Mouse (Mus musculus) adrenal gland, postnatal 10 days (tissue): ENCODE results near the gene Sash3. TPM values are rescaled to one million over a fixed set of nuclear protein-coding genes. Genes with fewer than 3 reads are reported as not detected.

Source experiments
- DNase-seq: peaks from one replicate; pipeline ENCODE4 v3.0.0; 2021; ENCODE audit warnings: mixed read lengths
- total RNA-seq, 2 experiments: library from RNA; stranded (reverse); gene quantifications; 2 replicates each; pipeline ENCODE4 v1.2.3; 2021

Gene Sash3
- total RNA-seq, 2 experiments from 2014 or later, result 4.7 to 5.3 TPM

- no peak for DNase-seq
Measured at GRCm38 (mm10) chrX:48140286-48140877, 5.9 kb upstream of the Sash3 start.

GRCm38 (mm10) chrX:48141481-48141880, 4.8 kb upstream of the Sash3 start:
- DNase-seq, result no peak

GRCm38 (mm10) chrX:48143415-48144335, 2.6 kb upstream of the Sash3 start:
- DNase-seq, result peak; percentile 26

DNA sequence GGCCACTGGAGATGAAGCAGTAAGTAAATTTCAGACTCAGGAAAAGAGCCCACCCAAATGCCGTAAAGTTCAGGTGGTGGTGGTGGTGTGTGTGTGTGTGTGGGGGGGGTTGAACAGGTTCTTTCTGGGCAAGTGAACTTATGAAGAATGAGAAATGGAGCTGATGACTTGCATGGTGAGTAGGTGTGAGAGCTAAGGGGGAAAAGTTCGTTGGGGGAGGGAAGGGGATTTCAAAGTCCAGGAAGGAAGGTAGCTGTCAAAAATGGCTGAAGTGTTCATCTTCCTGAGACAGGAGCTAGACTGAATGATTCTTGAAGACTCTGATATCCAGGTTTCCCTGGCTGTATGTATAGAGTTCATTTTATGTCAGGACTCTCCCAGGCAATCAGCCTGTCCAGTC, 990 bp downstream of the Sash3 start:
- DNase-seq, result no peak

DNA sequence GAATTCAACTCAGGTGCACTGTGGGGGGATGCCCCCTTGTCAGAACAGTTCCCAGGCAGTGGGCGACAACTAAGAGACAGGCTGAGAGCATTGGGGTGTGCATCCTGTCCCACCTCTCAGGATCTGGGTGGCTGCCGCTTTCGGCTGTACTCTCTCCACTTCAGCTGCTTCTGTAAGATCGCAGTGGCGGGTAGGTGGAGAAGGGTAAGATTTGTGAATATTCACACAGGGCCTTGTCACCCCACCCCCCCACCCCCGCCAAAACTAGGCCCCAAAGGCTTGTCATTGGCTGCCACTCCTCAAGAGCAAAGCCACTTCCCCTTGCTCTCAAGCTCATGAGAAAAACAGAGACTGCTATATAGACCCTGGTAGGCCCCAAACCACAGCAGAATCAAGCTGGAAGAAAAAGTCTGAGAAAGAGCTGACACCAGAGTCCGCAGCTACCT, 1.5 kb downstream of the Sash3 start:
- DNase-seq, result no peak

DNA sequence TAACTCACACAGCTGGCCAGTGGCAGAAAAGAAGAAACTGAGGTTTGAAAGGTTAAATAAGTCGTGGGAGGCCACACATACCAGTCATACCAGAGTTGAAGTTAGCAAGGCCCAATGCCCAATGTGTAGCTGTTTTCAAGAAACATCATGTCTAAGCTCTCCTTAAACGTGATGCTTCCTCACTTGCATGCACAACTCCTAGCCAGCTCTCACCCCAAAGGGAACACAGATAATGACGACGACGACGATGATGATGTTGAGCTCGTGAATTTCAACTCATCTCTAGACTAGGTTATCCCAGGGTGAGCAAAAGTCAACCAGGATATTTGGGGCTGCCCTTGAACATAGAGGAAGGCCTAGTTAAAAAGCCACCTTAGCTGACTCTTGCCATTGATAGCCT, 5.9 kb downstream of the Sash3 start:
- no peak for DNase-seq

DNA sequence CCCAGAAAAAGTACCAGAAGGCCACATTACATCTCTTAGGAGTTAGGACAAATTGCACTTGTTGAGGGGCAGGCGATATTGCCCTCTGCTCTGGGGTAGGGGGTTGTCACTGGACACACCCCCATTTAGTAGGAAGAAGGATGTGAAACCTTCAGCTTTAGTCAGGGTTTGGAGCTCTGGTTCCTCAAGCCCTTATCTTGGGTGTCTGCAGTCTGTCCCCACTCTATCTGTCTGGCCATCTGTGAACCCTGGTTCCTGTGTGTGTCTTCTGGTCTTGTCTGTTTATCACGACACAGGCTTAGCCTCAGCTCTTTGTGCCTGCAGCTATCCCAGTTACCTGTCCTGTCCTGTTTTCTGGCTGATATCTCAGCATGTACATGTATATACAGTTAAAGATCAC, 7.2 kb downstream of the Sash3 start:
- no peak for DNase-seq

- DNase-seq, result no peak
Measured at GRCm38 (mm10) chrX:48153949-48154348, 7.7 kb downstream of the Sash3 start.

DNA sequence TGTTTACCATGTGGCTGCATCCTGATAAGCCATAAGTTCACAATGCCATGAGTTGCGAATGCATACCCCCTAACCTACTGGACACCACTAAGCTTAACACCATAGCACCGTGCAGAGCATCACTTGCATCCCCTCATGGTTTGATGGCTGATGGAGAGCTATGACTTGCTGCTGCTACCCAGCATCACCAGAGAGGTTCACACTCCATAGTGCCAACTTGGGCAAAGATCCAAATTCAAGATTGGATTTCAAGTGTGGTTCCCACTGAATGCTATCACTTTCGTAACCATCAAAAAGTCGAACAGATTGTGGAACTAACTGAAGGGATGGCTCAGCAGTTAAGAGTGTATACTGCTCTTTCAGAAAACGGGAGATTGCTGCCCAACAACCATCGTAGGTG, 9.3 kb downstream of the Sash3 start:
- no peak for DNase-seq

GRCm38 (mm10) chrX:48157396-48157795, 11.2 kb downstream of the Sash3 start:
- DNase-seq, result no peak

GRCm38 (mm10) chrX:48158229-48158919, 12.1 kb downstream of the Sash3 start:
- no peak for DNase-seq

- DNase-seq, result no peak
Measured at GRCm38 (mm10) chrX:48169892-48170291, 23.7 kb downstream of the Sash3 start.

- no peak for DNase-seq
Measured at GRCm38 (mm10) chrX:48170368-48170767, 24.1 kb downstream of the Sash3 start.

DNA sequence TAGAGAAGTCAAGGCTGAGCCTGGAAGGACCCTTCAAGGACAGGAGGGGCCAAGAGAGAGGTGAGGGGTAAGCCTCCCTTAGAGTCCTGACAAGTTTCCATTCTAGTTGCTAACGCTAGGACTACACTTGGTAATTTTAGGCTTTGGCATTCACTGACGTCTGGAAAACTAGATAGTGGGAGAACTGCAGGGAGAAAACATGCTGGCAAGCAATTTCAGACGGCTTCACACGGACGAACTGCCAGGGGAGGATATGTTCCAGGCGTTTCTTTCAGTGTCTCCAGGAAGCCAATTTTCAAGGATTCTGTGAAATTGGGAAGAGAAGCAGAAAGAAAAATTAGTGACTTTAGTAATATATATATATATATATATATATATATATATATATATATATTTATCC, 35.6 kb downstream of the Sash3 start:
- DNase-seq, result no peak

GRCm38 (mm10) chrX:48184703-48185102, 38.5 kb downstream of the Sash3 start:
- DNase-seq, result no peak

DNA sequence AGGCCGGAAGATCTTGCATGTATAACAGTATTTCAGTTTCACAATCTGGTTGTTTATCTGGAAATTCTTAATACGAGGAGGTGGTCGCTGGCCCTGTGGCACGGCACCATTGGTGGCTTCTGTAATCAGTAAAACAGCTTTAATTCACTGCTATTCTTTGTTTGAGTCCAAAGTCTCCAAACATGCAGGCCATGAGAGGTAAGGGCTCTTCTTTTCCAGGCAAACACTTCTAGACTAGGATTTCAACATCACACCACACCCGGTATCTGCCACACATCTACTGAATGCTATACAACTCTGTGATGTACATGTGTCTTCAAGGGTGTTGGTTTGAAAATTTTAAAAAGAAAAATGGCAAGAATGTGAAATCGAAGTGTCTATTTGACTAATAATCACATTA, 45.0 kb downstream of the Sash3 start:
- no peak for DNase-seq

DNA sequence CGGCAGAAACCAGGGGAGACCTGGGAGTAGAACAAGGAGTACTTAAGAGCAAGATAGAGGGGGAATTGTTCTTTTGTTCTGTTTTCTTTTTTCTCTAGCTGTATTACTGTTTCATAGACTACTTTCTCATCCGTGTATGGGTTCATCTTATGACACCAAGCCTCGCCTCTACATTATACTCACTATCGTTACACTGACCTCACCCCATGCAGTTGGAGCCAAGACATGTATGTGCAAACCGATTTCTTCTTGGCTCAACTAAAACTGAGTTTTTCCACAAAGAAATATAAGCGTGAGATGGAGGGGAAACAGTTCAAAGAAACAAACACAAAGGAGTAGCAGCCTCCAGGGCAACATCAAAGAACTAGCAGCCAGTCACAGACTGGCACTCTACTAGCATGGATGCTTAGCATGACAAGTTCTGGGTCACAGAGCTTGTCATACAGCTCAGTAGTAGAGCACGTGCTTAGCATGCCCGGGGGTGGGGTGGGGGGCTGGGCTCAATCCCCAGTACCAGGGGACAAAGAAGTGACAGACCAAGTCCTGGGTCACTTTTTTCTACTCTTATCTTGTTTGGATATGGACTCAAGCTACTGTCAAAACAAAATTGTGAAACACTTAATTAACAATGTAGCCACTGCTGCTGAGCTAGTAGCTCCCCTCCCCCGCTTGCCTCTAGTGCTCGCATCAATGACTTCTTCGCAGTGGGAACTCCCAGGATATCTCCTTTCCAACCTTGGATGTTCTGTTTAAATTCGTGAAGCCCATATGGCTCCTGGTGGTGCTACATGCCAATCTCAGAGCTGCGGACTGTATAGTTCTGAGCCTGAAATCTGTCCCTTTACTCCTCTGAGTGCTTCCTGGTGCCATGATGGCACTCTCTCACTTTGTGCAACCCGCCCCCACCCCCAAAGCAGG, 47.3 kb downstream of the Sash3 start:
- DNase-seq, result no peak

- DNase-seq, result no peak
Measured at GRCm38 (mm10) chrX:48197856-48198255, 51.6 kb downstream of the Sash3 start.

DNA sequence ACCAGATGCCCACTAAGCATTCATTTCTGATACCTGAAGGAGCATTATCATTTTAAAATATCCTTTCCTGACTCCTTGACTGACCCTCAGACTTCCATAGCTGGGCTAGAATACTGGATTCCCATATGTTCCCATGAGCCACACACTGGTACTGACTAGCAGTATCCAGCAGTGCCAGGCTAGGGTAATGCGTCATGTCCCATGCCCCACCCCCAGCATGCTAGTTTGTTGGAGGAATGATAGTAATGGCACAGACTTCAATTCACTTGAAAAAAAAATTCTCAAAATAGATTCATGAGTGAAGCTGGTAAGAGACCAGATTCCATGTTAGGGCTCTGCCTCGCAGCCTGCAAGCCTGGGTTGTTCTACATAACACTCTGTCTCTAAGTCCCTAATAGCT, 52.8 kb downstream of the Sash3 start:
- no peak for DNase-seq

DNA sequence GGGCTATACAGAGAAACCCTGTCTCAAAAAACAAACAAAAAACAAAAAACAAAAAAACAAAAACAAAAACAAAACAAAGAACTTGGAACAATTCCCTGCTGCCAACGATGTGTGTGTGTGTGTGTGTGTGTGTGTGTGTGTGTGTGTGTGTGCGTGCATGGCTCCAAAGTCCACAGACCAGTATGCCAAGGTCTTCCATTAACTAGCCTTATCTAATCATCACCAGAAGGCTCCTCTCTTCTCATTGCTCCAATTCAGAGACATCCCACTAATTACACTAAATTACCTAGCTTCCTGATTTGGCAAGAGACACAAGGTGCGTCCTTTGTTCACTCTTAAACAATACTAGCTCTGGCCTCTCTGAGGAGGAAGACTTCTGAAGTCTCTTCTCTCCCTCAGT, 54.5 kb downstream of the Sash3 start:
- no peak for DNase-seq

GRCm38 (mm10) chrX:48201973-48202372, 55.7 kb downstream of the Sash3 start:
- DNase-seq, result no peak

DNA sequence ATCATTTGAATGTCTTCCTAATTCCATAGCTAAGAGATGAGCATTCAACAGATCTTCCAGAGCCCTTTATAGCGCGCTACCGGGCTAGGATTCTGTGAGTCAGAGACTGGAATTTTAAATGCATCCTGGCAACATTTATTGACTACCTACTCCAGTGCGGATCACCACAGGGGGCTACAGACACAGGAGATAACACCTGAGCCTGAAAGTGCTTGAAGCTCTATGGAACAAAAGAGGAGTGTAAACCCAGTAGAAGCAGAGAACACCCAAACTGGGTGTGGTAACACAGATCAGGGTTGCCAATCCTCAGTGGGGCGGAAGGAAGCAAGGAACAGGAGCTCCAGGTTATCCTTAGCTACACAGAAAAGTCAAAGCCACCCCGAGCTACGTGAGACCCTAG, 56.2 kb downstream of the Sash3 start:
- no peak for DNase-seq
